Comparison of ENCODE assay signal across 16 mouse cellular contexts in the genomic region with DNA sequence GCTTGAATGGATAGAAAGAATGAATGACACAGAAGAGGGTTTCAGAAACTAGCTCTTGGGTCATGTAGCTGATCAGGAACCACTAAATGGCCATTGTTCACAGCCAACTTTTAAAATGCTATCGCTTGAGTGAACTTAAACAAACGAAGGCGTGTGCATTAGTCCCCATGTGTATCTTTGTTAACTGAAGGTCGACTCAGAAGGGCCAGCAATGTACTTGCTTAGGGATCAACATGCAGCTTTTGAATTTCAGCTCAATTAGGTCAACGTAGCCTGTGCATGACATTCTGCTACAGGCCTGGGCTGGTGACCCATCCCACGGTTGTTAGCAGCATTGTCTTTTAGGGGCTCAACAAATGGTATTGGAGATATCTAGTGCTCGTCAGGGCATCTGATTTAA.
"Had no signal": no experiment of that assay in that cellular context is flagged by ENCODE, and none has a peak within 500 bp of the region (broad histone marks: within the 10 kb centered on the region; RNA-seq: fewer than 3 reads in every experiment).

No protein-coding gene starts in this region.

- H3K9ac ChIP-seq: liver, embryonic 13.5 days; liver, embryonic 15.5 days; liver, postnatal 0 days; lung, embryonic 15.5 days; midbrain, embryonic 12.5 days; midbrain, embryonic 15.5 days; neural tube, embryonic 12.5 days had no signal

- H3K9me3 ChIP-seq: liver, embryonic 13.5 days; liver, embryonic 15.5 days; lung, embryonic 15.5 days; midbrain, embryonic 10.5 days; midbrain, embryonic 12.5 days; midbrain, embryonic 15.5 days; neural tube, embryonic 12.5 days had no signal

- H3K27ac ChIP-seq: liver, embryonic 13.5 days; liver, embryonic 15.5 days; lung, embryonic 15.5 days; midbrain, embryonic 10.5 days; midbrain, embryonic 12.5 days; midbrain, embryonic 15.5 days; neural tube, embryonic 12.5 days had no signal

- H3K4me2 ChIP-seq: liver, embryonic 13.5 days; liver, embryonic 15.5 days; lung, embryonic 15.5 days; midbrain, embryonic 12.5 days; midbrain, embryonic 15.5 days; neural tube, embryonic 12.5 days had no signal

- H3K4me3 ChIP-seq: liver, embryonic 13.5 days; liver, embryonic 15.5 days; lung, embryonic 15.5 days; midbrain, embryonic 10.5 days; midbrain, embryonic 12.5 days; midbrain, embryonic 15.5 days; neural tube, embryonic 12.5 days had no signal

- ATAC-seq: liver, postnatal 0 days; lung, postnatal 0 days; midbrain, embryonic 15.5 days had no signal

- DNase-seq: liver, embryonic 13.5 days; liver, postnatal 0 days; lung, adult 2 months; lung, postnatal 14 days; lung, postnatal 36 days; right cerebral cortex, postnatal 14 days; thymus, adult 2 months; thymus, postnatal 25 days; thymus, postnatal 4 days had no signal

- H3K36me3 ChIP-seq: liver, embryonic 13.5 days; liver, embryonic 15.5 days; lung, embryonic 15.5 days; midbrain, embryonic 10.5 days; midbrain, embryonic 12.5 days; midbrain, embryonic 15.5 days; neural tube, embryonic 12.5 days had no signal

- H3K27me3 ChIP-seq: liver, embryonic 13.5 days; liver, embryonic 15.5 days; lung, embryonic 15.5 days; midbrain, embryonic 12.5 days; midbrain, embryonic 15.5 days; neural tube, embryonic 12.5 days had no signal

- H3K4me1 ChIP-seq: liver, embryonic 13.5 days; liver, embryonic 15.5 days; midbrain, embryonic 12.5 days; midbrain, embryonic 15.5 days; neural tube, embryonic 12.5 days had no signal
